Mouse (Mus musculus) Patski (cell line): Measurements from ENCODE around the gene Hacl1. TPM values are rescaled to one million over a fixed set of nuclear protein-coding genes. Genes with fewer than 3 reads are reported as not detected.

Source experiments
- ATAC-seq: fragments of 100-300 bp; one replicate; pipeline ENCODE4 v1.8.0; 2021
- CTCF ChIA-PET: fragments of 350-600 bp; sonication (Branson Sonifier 250); formaldehyde crosslinking; loops from one replicate; lab custom pipeline; 2022; ENCODE audit warnings: inconsistent platforms; lab: Charles Lee
- POLR2A ChIA-PET: fragments of 350-600 bp; sonication (Branson Sonifier 250); formaldehyde crosslinking; loops from one replicate; lab custom pipeline; 2022; ENCODE audit warnings: antibody characterized with exemption, inconsistent platforms; lab: Charles Lee
- DNase-seq: peaks from one replicate; pipeline ENCODE4 v3.0.0-alpha.2; 2011; ENCODE audit warnings: low read depth, low spot score
- H3K27me3 ChIP-seq: fragments of 371-371 bp; one replicate; pipeline ENCODE4 v1.5.1; 2021
- CTCF ChIP-seq: fragments of 100-300 bp; IDR thresholded peaks from one replicate; pipeline ENCODE4 v1.5.1; 2021
- in situ Hi-C: fragments of 300-500 bp; cut with MboI; formaldehyde crosslinking; loops from 3 replicates; pipeline ENCODE4 v1.11.1; 2018; ENCODE audit warnings: low pct_unique_long_range_greater_than_20kb, mixed read lengths
- polyA plus RNA-seq: library from polyadenylated mRNA; unstranded; gene quantifications from one replicate; pipeline ENCODE4 v1.2.3, GENCODE M21; 2021

The Hacl1 gene
- polyA plus RNA-seq, 1 experiment from 2014 or later = 27.5 TPM

DNA sequence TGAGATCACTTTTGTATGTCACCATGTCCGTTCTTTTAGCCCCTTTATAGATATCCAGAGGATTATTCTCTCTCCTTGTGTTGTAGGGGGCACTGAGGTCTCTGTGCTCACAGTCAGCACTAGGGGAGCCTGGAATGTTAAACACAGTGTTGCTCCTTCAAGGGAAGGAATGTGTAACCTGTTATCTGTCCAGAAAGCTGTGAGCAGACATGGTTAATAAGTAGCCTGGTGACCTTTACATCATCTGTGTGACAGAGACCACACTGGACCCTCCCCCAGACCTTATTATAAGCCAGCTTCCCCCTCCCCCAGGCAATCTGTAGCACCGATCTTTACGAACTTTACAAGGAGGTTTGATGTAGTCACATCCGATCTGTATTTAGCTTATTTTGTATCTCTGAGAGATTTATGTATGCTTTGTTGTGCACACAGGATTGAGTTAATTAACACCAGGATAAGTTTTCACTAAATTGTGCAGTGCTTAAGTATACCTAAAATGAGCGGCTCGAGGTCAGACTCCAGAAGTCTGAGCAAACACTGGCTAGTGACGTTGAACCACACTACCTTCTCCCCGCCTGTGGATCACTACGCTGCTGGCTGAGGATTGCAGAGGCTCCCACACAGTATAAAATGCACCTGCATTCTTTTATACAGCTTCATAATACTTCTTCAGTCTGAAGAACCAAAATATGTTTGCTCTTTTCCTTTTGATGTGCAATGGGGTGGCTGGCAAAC, 75.4 kb downstream of the Hacl1 start:
- in situ Hi-C loops = no loop called here
- DNase-seq (no peak), ATAC-seq (no peak)
- TF ChIP-seq CTCF = no peak
- ChIA-PET POLR2A (no interaction called here), CTCF (interaction anchor here (0.9 kb wide), 1 partner anchor 9 kb away, joined by 5 read pairs; no protein-coding TSS in a partner anchor)
- no peaks in the 10 kb centered on the region for H3K27me3 ChIP-seq

DNA sequence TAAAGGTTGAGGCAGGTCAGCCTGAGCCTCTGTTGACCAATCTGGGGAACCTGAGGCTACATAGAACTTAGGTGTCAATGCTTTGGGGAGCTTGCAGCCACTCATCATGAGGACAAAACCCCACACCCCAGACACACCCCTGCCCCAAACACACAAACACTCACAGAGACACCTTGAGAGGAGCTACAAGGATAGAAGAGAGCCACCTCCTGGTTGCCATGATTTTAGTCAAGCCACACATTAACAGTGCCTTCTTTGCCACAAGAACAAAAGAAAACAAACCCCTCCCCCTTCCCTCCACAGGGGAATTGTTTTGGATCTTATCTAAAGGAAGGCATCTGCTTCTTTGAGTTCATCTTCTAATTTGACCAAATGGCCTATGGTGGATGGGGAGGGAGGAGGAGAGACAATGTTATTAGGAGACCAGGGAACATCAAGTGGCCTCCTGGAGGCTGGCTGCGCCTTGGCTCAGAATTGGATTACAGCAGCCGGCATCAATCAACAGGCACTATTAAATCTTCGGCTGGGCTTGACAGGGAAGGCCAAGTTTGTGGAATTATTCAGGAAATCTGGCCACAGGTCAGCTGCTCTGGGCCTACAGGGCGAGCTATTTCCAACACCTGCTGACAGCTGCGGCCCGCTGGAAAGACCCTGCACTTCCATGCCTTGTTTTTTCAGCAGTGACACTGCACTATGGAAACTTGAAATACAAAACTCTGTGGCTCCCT, 76.5 kb downstream of the Hacl1 start:
- POLR2A ChIA-PET = no interaction called here
- H3K27me3 ChIP-seq = no peaks in the 10 kb centered on the region
- ATAC-seq (no peak), DNase-seq (no peak)
- in situ Hi-C loops = no loop called here
- CTCF ChIA-PET = interaction anchor here (0.9 kb wide), 2 partner anchors 10 to 25 kb away, joined by 3 to 5 read pairs; no protein-coding TSS in a partner anchor
- TF ChIP-seq CTCF = no peak

DNA sequence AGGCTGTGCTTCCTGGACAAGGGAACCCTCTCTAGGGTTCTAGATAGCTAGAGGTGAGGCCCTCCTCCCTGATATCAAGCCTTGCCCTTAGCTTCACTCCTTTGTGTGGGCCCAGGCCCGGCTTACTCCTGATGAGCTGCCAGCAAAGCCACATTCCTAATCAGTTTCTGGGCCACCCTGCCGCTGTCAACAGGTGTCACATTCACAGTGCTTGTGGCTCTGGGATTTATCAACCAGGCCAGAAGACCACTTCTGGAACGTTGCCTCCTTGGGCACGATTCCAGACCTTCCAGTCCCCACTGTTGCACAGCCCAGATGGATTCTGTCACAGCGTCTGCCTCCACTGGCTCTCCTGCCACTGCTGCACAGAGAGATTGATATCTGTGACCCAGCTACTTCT, 80.2 kb downstream of the Hacl1 start:
- no peak for TF ChIP-seq CTCF
- ChIA-PET CTCF (interaction anchor here (1.1 kb wide), 1 partner anchor 9 kb away, joined by 3 read pairs; no protein-coding TSS in a partner anchor), POLR2A (no interaction called here)
- DNase-seq (no peak), ATAC-seq (no peak)
- in situ Hi-C loops = no loop called here
- H3K27me3 ChIP-seq = peaks cover 7% of the 10 kb centered on the region

DNA sequence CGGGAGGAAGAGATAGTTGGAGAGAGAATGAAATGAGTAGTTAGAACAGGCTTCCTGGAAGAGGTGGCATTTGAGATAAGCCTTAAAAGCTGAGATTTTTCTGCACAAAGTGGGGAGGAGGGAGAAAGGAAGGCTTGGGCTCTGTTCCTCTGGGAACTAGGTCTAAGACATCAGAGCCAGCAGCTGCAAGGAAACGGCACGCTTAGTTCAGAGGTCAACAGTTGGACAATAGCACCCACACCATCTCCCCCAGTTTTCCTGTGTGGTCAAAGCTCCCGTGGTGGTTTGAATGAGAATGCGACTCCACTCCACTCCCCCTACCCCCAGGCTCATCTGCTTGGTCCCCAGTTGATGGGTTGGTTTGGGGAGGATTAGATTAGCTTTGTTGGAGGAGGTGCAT, 81.9 kb downstream of the Hacl1 start:
- no peak for TF ChIP-seq CTCF
- H3K27me3 ChIP-seq = peaks cover 7% of the 10 kb centered on the region
- ChIA-PET POLR2A (interaction anchor here (0.9 kb wide), 1 partner anchor 10 kb away, joined by 3 read pairs; no protein-coding TSS in a partner anchor), CTCF (no interaction called here)
- DNase-seq (no peak), ATAC-seq (no peak)
- in situ Hi-C loops = no loop called here

DNA sequence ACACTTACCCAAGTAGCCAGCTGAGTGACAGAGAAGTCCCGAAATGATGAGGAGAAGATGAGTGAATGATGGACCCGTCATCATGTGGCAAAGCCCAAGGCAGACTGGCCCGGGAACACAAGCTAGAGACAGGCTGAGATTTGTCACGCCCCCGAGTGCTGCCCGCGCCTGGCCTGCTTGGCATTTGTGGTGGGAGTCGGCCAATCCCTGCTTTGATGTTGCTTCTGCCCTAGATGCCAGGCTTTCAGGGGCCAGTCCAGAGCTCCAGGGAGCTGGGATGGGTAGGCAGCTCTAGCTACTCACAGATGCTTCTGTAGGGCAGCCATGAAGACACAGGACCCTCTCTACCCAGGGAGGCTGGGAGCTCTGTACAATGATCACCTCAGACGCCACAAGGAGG, 83.3 kb downstream of the Hacl1 start:
- ChIA-PET CTCF (no interaction called here), POLR2A (no interaction called here)
- TF ChIP-seq CTCF = no peak
- in situ Hi-C loops = no loop called here
- DNase-seq = no peak
- peaks cover 7% of the 10 kb centered on the region for H3K27me3 ChIP-seq
- ATAC-seq = no peak

DNA sequence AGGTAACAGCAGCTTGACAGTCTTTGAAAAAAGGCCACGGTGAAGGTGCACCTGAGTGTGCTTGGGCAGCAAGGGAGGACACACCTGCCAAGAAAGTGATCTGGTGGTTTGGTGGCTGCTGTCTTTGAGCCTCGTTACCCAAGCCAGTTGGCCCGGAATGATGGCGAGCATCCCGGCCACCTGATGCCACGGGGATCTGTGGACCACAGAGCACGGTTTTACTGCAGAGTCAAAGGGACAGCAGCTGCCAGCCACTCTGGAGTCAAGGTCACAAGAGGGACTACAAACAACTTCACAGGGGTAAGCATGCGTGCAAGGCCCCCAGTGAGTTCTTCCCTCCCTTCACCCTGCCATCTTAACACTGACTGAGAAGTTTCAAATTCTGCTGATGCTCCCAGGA, 83.8 kb downstream of the Hacl1 start:
- in situ Hi-C loops = no loop called here
- ATAC-seq (no peak), DNase-seq (no peak)
- peaks cover 7% of the 10 kb centered on the region for H3K27me3 ChIP-seq
- POLR2A ChIA-PET = interaction anchor here (0.8 kb wide), 1 partner anchor 11 kb away, joined by 3 read pairs; no protein-coding TSS in a partner anchor
- CTCF ChIA-PET = no interaction called here
- no peak for TF ChIP-seq CTCF

DNA sequence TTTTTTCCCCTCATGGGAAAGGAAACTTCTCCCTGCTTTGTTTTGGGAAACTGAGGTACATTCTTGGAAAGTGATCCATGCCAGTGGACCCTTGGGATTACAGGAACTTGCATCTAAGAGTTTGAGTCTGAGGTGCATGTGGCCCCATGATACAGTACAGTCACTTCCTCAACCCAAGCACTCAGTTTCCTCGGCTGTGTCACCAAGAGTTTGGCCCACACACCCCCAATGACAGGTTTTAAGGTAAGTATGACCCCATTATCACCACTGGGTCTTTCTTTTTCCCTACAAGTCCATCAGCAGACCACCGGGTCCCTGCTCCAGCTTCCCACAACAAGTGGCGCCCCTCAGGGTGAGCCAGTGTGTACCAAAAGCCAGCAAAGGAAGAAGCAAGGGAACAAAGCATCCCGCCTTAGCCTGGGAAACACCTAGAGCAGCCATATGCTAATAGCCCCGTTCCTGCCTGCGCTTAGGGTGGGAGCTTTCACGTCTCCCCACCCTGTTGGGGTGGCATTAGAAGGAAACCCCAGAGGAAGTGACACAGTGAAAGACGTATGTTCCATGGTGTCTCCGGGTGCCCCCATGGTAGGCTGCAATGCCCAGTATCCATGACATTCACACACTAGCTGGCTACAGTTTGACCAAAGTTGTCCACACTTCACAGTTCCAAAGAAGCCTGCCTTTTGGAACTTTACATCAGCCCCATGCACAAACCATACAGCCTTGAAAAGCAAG, 84.4 kb downstream of the Hacl1 start:
- no peak for TF ChIP-seq CTCF
- no peak for ATAC-seq
- in situ Hi-C loops = no loop called here
- ChIA-PET CTCF (interaction anchor here (1.7 kb wide), 1 partner anchor 13 kb away, joined by 5 read pairs; no protein-coding TSS in a partner anchor), POLR2A (interaction anchor here (0.8 kb wide), 1 partner anchor 11 kb away, joined by 3 read pairs; no protein-coding TSS in a partner anchor)
- peaks cover 7% of the 10 kb centered on the region for H3K27me3 ChIP-seq
- no peak for DNase-seq

DNA sequence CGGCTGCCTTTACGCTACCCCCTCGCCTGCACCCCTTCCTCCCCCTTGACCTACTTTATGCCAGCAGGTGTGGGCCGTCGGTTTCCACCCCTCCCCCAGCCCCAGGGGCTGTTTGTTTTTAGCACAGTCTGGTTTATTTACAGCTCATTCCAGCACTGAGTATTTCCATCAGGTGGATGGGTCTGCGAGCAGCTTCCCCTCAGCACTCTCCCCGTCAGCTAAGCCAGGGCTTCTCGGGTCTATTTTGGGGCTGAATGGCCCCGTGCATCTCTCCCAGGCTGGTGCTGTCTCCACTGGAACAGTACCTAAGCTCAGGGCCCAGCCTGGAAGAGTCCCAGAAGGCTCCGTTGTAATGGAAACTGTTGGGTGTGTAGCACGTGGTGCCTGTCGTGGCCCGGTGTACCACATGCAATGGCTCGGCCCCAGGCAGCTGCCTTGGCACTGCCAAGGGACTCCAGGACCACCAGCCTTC, 85.1 kb downstream of the Hacl1 start:
- in situ Hi-C loops = no loop called here
- CTCF ChIA-PET = interaction anchor here (1.7 kb wide), 1 partner anchor 12 kb away, joined by 5 read pairs; no protein-coding TSS in a partner anchor
- TF ChIP-seq CTCF = no peak

DNA sequence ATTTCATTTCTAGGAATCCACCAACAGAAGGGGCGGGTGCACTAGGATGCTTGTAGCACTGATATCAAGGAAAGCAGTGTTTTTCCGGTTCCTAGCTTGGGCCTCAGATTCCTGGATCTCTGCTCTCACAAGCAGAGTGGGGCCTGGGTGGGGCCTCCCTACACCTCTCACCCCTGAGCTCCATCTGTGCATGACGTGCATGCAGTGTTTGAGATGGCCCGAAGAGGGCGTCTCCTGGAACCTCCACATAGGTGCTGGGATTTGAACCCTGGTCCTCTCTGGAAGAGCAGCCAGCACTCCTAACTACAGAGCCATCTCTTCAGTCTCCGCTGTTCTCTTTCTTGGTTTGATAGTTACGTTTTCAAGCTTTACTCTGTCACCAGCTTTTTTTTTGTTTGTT, 86.1 kb downstream of the Hacl1 start:
- peaks cover 7% of the 10 kb centered on the region for H3K27me3 ChIP-seq
- in situ Hi-C loops = no loop called here
- DNase-seq (no peak), ATAC-seq (no peak)
- no peak for TF ChIP-seq CTCF
- POLR2A ChIA-PET = no interaction called here
- CTCF ChIA-PET = interaction anchor here (1.7 kb wide), 1 partner anchor 11 kb away, joined by 5 read pairs; no protein-coding TSS in a partner anchor

More for the DNA sequence above, 85.1 kb downstream of the Hacl1 start:
- POLR2A ChIA-PET = no interaction called here
- H3K27me3 ChIP-seq = peaks cover 7% of the 10 kb centered on the region
- DNase-seq (no peak), ATAC-seq (no peak)

Other genes starting within 250 kb of the Hacl1 start
- 11.3 TPM for gene Sh3bp5, start 205.2 kb downstream of the Hacl1 start, polyA plus RNA-seq
- 45.2 TPM for gene Eaf1, start 146.9 kb downstream of the Hacl1 start, polyA plus RNA-seq
- gene Mettl6, start 146.2 kb downstream of the Hacl1 start, polyA plus RNA-seq = 28.8 TPM
- gene Colq, start 49.9 kb downstream of the Hacl1 start, polyA plus RNA-seq = not detected
- 5.8 TPM for gene Gm49387, start 408 bp downstream of the Hacl1 start, polyA plus RNA-seq
- gene Btd, start 258 bp downstream of the Hacl1 start, polyA plus RNA-seq = 42.7 TPM
- 26.6 TPM for gene Ankrd28, start 189.4 kb upstream of the Hacl1 start, polyA plus RNA-seq